Mouse (Mus musculus): ENCODE measurements at regions not wholly inside any gene's neighbourhood (a gene's known extent, or its start where the extent isn't known, plus 50 kb on each side); places are given as distances from the start of the nearest gene placed in this dataset.

DNA sequence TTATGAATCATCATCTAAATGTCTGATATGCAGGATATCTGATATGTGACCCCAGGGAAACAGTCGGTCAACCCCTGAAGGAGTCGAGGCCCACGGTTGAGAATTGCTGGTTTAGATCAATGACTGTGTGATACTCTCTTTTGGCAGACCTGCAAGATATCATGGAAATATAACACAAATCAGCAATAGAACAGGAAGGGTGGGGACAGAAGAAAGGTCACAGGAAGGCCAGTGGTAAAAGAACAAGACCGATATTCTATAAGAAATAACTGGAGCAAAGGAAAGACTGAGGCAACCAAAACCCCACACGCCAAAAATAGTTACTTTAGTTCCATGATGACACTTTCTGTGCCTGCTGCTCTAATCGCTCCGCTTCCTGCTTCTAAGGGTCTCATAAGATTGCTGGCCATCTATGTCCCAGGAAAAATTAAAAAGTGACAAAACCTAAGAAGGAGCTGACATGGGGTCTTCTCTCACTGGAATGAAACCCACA lies 103.2 kb downstream of the Nfkbiz start:
- no peak overlapping the region for H3K27ac ChIP-seq
- no peak for TF ChIP-seq CTCF (conservative IDR thresholded peaks at IDR 0.05)
- no peak for DNase-seq (ENCODE audit: low spot score in 2 of 2)
- no peak overlapping the region for H3K4me3 ChIP-seq

DNA sequence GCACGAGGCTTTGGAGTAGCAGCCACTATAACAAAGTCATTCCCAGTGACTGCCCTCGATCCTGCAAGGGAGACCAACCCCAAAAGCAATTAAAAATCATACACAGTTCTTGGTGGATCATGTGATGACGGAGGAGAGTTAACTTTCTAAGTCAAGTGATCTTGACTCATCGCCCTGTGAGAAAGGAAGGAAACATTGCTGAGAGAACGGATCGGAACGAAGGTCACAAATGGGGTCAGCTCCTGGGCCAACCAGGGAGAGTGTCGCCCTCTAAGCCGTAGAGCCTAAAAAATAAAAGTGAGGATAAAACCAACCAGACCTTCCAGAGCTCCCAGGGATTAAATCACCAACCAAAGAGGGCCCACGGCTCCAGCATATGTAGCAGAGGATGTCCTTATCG lies 104.4 kb downstream of the Nfkbiz start:
- no peak for TF ChIP-seq CTCF (conservative IDR thresholded peaks at IDR 0.05)
- no peak for DNase-seq (ENCODE audit: low spot score in 2 of 2)
- Histone ChIP-seq H3K4me3 (no peak overlapping the region), H3K27ac (no peak overlapping the region)

DNA sequence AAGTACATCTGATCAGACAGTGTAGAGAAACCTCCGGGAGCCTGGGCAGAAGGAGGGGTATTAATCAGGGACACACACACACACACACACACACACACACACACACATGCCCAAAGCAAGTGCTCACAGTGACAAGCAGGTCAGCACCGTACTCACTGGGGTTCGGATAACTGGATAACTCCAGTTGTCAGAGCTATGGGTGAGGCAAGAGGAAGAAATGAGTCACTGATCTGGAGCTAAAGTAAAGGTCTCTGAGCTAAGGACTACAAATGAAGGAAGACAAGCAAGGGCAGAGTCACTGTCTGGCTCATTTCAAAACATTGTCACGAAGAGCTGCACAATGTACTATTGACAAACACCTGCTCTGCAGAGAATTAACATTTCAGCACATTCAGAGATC lies 104.9 kb downstream of the Nfkbiz start:
- Histone ChIP-seq H3K27ac (no peak overlapping the region), H3K4me3 (no peak overlapping the region)
- DNase-seq (ENCODE audit: low spot score in 2 of 2), result no peak
- no peak for TF ChIP-seq CTCF (conservative IDR thresholded peaks at IDR 0.05)

DNA sequence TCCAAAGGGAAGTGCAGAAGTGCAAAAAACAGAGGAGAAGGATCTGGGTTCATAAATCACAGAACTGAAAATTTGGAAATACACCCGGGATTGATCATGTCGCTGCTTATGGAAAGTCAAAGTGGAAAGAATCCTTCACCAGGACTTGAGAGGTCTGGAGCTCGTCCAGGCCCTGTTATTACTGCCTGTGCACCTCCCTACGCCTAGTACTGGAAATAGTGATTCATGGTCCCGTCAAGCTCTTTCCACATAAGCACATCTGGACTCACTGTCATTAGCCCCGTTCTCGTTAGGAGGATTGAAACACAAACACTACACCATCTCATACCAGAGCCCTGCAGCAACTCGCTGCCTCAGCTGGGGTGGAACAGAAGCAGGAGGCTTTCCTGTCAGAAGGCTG lies 107.7 kb downstream of the Nfkbiz start:
- no peak for TF ChIP-seq CTCF (conservative IDR thresholded peaks at IDR 0.05)
- H3K4me3 ChIP-seq, result no peak overlapping the region
- no peak for DNase-seq (ENCODE audit: low spot score in 2 of 2)
- no peak overlapping the region for H3K27ac ChIP-seq

DNA sequence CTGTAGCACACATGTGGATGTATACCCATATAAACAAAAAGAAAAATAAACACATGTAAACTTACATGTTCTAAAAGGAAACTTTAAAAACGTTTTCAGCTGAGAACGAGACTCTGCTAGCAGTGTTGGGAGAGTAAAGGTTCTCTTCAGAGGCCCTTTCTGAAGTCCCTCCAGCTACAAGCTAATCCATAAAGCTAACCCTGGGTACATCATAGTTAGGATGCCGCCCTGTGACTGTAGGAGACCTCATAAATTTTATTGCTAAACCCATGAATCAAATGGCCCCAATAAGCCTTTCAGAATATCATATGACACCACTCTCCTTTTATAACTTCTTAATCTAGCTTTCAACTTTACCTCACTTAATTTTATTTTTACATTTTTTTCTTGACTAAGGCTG lies 112.2 kb downstream of the Nfkbiz start:
- no peak for DNase-seq (ENCODE audit: low spot score in 2 of 2)
- TF ChIP-seq CTCF (conservative IDR thresholded peaks at IDR 0.05), result no peak
- Histone ChIP-seq H3K4me3 (no peak overlapping the region), H3K27ac (no peak overlapping the region)

DNA sequence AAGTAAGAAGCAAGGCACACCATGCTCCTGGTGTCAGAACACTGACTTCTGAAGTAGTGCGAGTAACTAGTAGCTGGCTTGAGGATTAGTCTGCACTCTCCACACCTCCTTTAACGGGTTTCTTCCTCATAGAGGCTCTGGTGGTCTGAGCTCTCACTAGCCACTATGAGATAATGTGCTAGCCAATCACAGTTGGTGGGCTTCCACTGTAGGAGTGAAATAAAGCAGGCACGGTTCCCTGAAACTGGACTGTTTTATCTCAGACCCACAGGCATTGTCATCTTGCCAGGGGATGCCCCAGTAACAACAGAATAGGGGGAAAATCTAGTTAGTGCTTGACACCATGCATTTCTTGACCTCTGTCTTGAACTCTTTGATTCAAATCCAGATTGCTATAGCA lies 118.3 kb downstream of the Nfkbiz start:
- TF ChIP-seq CTCF (conservative IDR thresholded peaks at IDR 0.05), result no peak
- Histone ChIP-seq H3K4me3 (no peak overlapping the region), H3K27ac (no peak overlapping the region)
- DNase-seq (ENCODE audit: low spot score in 2 of 2), result no peak

DNA sequence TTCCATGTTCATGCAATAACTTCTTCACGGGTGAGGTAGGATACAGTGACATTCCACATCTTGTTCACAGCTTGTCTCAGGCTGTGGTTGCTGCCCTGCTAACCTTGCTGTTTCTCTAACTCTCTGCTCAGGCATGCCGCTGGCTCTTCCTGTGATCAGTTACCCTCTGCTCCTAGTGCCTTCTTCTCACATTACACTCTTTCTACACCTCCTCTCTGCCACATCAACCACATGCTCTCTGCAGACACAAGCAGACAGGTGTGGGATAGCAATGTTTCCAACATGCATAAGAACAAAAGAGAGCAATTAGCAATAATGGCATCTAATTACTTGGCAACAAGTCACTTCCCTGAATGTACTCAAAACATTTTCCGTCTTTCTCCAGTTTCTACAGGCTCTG lies 128.7 kb downstream of the Nfkbiz start:
- no peak for DNase-seq (ENCODE audit: low spot score in 2 of 2)
- no peak for TF ChIP-seq CTCF (conservative IDR thresholded peaks at IDR 0.05)
- Histone ChIP-seq H3K4me3 (no peak overlapping the region), H3K27ac (no peak overlapping the region)

DNA sequence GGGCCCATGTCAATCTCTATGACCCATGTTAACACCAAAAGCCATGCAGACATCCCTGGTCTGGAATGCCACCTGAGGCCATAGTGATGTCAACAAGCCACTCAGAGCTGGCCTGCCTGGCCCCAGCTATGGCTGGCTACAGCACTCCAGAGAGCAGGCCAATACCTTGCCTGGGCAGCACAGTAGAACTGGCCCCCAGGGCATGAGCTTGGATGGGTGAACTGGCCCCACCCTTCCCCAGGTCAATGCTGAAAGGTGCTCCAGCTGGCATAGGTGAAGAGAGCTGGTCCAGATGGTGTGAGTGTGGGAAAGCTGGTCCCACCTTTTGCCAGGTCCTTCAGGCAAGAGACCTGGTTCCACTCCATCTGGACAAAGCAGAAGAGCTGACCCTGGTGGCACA lies 132.2 kb downstream of the Nfkbiz start:
- no peak for DNase-seq (ENCODE audit: low spot score in 2 of 2)
- no peak for TF ChIP-seq CTCF (conservative IDR thresholded peaks at IDR 0.05)
- no peak overlapping the region for H3K4me3 ChIP-seq
- no peak overlapping the region for H3K27ac ChIP-seq

DNA sequence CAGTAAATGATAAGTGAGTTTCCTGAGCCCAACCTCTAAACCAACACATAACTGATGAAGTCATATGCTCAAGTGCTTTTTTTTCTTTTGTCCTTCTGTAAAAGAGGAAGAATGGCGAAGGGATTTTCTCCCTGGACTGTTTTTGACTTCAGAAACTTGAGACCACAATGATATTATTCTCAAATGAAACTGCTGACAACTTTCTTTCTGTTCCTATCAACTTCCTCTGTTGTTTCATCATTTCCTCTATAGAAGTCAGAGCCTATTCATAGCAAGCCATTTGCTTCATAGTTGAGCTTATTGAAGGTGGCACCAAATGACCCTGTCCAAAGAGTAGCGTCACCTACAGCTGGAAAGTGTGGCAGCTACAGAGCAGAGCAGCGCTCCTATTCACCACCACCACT lies 140.2 kb downstream of the Nfkbiz start:
- no peak for DNase-seq (ENCODE audit: low spot score in 2 of 2)
- TF ChIP-seq CTCF (conservative IDR thresholded peaks at IDR 0.05), result no peak
- no peak overlapping the region for H3K4me3 ChIP-seq
- no peak overlapping the region for H3K27ac ChIP-seq

DNA sequence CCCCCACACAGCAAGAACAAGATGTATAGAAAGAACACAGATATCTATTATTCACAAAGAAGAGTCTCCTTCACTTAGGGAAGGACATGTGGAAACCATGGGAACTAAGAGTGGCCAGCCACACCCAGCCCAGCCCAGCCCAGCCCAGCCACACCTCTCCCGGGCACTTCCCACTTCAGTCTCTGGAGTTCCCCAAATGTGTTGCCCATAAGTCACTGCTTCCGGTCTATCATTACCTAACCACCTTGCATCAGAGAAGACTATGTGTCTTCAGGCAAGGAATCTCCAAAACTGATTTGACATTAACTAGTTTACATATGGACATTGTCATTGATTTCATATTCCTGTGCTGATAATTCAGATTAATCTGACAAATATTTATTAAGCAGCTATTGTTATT lies 147.6 kb downstream of the Nfkbiz start:
- no peak overlapping the region for H3K4me3 ChIP-seq
- no peak for DNase-seq (ENCODE audit: low spot score in 2 of 2)
- no peak overlapping the region for H3K27ac ChIP-seq
- no peak for TF ChIP-seq CTCF (conservative IDR thresholded peaks at IDR 0.05)

DNA sequence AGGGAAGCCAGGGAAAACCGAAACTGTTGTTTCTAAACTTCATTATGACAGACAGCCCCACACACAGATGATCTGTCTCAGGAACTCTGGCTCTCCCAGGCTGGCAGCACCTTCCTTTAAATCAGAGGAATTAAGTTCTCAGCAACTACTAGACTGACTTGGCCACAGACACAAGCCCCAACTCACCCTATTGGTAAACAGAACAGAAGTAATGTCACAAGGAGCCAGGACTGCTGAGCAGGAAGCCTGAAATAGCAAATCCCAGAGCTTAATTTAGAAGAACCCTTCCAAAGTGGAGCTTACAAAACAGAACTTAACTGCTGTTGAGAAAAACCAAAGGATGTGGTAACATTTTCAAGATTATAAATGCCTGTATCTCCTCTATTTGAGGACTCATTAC lies 174.8 kb downstream of the Nfkbiz start:
- H3K4me3 ChIP-seq, result no peak overlapping the region
- TF ChIP-seq CTCF (conservative IDR thresholded peaks at IDR 0.05), result no peak
- no peak for DNase-seq (ENCODE audit: low spot score in 2 of 2)

DNA sequence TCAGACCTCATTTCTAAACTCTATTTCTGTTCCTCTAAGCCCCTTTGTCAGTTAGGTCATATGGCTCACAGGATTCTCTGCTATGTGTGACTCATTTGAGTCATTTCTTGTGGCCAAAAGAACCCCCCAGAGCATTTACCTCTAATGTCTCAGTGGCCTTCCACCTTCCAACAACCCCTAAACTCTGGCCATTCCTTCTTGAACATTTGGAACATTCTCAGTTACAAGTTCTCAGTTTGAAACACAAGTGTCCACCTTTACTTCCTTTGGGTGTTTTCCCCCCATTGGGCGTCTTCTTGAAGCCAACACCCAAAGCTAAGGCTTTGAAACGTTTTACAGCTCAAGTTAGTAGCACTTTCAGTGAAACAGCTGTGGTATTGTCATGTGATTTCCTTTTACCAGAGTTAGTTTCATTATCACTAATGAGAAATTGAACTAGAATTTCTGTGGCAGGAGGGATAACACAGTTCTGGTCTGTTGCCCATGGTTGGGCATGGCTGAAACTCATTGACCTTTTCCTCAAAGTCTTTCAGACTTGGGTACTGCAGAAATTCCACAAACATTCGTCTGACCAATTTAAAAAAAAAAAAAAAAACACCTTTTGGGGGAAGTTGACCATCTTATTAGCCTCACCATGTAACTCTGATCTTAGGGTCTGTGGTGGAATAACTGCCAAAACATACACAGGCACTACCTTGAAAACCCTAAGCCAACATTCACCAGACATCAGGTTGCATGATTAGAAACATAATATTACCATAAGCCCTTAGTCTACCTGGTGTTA lies 201.8 kb downstream of the Nfkbiz start:
- no peak overlapping the region for H3K4me3 ChIP-seq
- no peak overlapping the region for H3K27ac ChIP-seq
- no peak for DNase-seq (ENCODE audit: low spot score in 2 of 2)
- no peak for TF ChIP-seq CTCF (conservative IDR thresholded peaks at IDR 0.05)

More for the DNA sequence above, 174.8 kb downstream of the Nfkbiz start:
- no peak overlapping the region for H3K27ac ChIP-seq

DNA sequence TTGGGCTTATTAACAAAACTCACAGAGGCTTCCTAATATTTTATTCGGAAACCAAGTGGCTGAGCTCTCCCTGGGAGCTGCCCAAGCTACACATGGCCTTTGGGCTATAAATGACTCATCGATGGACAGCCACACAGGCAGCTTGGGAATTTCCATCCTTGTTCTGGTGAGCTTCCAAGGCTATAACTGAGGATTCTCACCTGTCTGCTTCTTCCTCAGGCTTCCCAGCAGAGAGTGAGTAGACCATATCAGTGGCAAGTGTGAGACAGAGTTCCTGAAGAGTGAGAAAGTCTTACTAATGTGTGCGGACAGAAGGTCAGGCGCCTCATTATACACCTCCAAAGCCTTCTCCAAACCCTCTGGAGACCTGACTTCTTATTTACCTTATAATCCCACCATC lies 202.5 kb downstream of the Nfkbiz start:
- Histone ChIP-seq H3K4me3 (no peak overlapping the region), H3K27ac (no peak overlapping the region)
- TF ChIP-seq CTCF (conservative IDR thresholded peaks at IDR 0.05), result no peak
- DNase-seq (ENCODE audit: low spot score in 2 of 2), result no peak

DNA sequence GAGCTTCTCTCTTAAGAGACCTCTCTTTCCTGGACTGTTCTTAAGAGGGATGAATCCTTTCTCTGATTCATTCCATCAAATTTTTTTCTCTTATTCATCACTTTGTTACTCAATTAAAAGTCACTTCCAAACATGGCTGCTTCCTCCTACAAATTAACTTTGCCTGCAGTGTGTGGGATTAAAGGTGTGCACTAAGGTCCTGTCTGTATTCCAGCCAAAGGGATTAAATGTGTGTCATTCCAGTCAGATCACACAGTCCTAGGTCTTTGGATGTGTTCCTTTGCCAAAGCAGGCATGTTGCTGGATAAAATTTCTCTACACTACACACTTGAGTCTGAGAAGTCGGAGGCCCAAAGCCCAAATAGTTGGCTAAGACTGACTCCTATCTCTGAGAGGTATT lies 204.0 kb downstream of the Nfkbiz start:
- TF ChIP-seq CTCF (conservative IDR thresholded peaks at IDR 0.05), result no peak
- no peak for DNase-seq (ENCODE audit: low spot score in 2 of 2)

More for the DNA sequence above, 204.0 kb downstream of the Nfkbiz start:
- H3K27ac ChIP-seq, result no peak overlapping the region
- no peak overlapping the region for H3K4me3 ChIP-seq

Measured in layer of hippocampus, adult 2 months (tissue).